Mouse (Mus musculus): Measurements from ENCODE around the gene Gm10436.

GRCm38 (mm10) chr12:88214641-88215040 is 32.7 kb upstream of the Gm10436 start:
- no peak for TF ChIP-seq CTCF (IDR thresholded peaks at IDR 0.05; ENCODE audit: extremely low read depth, insufficient read depth, low read length)
- no peak for TF ChIP-seq POLR2A (IDR thresholded peaks at IDR 0.05; ENCODE audit: extremely low read depth, insufficient read depth, low read length)

Measured in cortical plate, adult 2 months (tissue).